Mouse (Mus musculus): ENCODE data around the gene Ptbp3.

DNA sequence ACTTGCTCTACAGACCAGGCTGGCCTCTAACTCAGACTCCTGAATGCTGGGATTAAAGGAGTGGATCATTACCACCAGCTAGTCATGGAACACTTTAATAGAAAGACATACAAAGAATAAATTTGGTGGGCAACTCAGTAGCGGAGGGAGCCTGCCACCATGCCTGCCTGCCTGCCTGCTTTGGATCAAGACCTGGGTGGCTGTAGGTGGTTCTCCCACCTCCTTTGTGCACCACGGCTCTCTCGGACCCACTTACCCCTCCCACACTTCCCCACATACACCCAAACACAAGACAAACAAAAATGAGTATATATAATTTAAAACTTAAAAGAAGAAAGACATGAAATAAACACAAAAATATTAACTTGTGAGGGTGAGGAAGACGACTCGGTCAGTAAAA is 92.1 kb downstream of the Ptbp3 start:
- no peak for TF ChIP-seq MAFK (IDR thresholded peaks at IDR 0.05; ENCODE audit: insufficient read depth, low read depth, low read length)
- no peak for TF ChIP-seq HCFC1 (IDR thresholded peaks at IDR 0.05; ENCODE audit: borderline replicate concordance, insufficient read depth, low read length)
